Mouse (Mus musculus): ENCODE measurements around the gene Prss2. TPM values are rescaled to one million over a fixed set of nuclear protein-coding genes. Genes with fewer than 3 reads are reported as not detected.
"Not testable (repeated sequence)": the region's sequence is repeated elsewhere in the genome, so short reads cannot be mapped to it uniquely, and the experiment has no call there.

The Prss2 gene
- total RNA-seq, 2 experiments from 2014 or later, result not detected

DNA sequence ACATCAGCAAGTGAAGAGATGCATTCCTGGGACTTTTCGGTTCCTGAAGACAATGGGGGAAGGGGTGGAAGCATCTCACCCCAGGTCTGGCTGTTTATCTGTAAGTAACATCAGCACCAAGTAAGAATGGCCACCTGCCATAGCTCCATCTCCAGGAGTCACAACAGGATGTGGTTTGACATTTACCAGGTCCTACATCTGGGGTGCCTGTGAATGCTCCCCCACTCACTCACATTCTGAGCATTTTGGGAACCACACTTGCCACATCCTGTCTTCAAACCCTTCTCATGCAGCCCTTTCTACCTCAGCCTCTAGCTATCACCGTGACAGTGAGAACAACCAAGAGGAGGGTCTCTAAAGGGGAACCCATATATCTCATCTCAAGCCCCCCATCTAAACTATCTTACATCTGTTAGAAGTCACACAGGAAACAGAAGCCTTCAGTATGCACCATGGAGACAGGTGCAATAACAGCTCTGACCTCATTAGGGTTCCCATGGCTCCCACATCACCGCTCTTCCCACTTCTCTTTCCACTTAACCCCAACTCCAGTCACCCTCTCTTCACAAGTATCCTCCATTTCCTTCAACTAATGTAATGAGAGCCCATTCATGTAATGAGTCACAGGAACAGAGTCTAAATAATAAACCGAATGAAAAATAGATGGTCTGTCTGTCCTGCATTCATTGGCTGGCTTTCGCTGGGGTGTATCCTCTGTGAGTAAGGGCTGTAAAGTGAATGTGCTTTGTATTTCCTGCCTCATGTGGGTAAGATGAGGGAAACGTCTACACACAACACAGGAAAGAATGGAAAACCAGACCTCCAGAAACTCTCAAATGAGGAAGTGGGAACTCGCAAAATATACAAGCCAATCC lies 32.9 kb downstream of the Prss2 start:
- intact Hi-C loops (cut with DNase I), result no loop called here
- DNase-seq, result no peak

DNA sequence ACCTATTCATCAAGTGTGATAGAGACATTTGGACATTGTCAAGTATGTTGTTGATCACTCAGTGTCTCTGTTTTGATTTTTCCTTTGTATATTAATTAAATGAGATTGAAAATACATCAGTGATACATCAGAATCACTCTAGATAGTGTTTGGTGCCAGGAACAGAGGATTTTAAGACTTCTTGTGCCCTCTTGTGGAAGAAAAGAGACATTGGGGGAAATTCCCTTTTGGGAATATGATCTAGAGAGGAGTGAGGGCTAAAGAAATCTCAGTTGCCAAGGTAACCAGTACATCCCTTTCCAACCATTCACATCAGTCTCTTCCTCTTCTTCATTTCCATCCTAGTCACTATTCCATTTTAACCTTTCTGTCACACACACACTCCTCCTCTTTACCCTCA lies 34.8 kb downstream of the Prss2 start:
- DNase-seq, result no peak
- intact Hi-C loops (cut with DNase I), result no loop called here

- intact Hi-C loops (cut with DNase I), result no loop called here
- DNase-seq, result no peak
Measured at GRCm38 (mm10) chr6:41557468-41557867, 35.9 kb downstream of the Prss2 start.

- intact Hi-C loops (cut with DNase I), result no loop called here
Measured at GRCm38 (mm10) chr6:41558271-41558670, 36.7 kb downstream of the Prss2 start.

GRCm38 (mm10) chr6:41559331-41559730 lies 37.7 kb downstream of the Prss2 start:
- intact Hi-C loops (cut with DNase I), result no loop called here
- DNase-seq, result no peak

More at GRCm38 (mm10) chr6:41558271-41558670, 36.7 kb downstream of the Prss2 start:
- no peak for DNase-seq

DNA sequence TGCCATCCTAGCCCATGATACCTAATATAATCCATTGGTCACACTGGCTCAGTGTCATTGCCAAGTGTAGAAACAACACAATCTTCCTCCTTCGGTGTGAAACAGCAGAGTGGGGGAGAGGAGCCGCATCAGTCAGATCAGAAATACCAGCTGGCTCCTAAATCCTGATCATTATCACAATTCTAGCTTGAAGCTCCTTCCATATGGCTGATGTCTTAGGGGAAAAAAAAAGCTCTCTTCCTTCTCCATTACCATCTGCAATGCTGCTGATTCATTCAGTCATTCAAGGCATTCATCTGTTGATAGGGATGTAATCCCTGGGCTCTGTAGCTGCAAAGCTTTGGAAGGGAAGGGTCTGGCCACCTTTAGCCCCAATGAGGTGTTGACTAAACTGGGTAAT lies 38.7 kb downstream of the Prss2 start:
- no peak for DNase-seq
- intact Hi-C loops (cut with DNase I), result no loop called here

- intact Hi-C loops (cut with DNase I), result no loop called here
- DNase-seq, result no peak
Measured at GRCm38 (mm10) chr6:41562598-41562997, 41.0 kb downstream of the Prss2 start.

- intact Hi-C loops (cut with DNase I), result not testable (repeated sequence)
Measured at GRCm38 (mm10) chr6:41563104-41563951, 41.7 kb downstream of the Prss2 start.

DNA sequence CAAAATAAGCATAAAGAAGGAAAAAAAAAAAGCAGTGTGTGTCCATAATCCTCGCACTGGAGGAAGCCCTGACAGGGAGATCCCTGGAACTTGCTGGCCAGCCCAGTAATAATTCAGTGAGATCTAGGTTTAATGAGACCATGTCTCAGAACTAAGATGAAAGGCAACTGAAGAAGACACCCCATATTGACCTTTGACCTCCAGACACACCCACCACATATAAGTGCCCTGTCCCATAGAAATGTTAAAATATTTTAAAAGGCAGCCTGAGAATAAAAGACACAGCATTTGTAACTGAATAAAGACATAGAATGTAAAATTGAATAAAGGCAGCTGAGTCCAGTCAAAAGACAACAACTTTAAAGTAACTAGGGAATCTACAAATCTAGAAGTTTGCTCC lies 43.7 kb downstream of the Prss2 start:
- no peak for DNase-seq
- intact Hi-C loops (cut with DNase I), result no loop called here

More at GRCm38 (mm10) chr6:41563104-41563951, 41.7 kb downstream of the Prss2 start:
- not testable (repeated sequence) for DNase-seq

DNA sequence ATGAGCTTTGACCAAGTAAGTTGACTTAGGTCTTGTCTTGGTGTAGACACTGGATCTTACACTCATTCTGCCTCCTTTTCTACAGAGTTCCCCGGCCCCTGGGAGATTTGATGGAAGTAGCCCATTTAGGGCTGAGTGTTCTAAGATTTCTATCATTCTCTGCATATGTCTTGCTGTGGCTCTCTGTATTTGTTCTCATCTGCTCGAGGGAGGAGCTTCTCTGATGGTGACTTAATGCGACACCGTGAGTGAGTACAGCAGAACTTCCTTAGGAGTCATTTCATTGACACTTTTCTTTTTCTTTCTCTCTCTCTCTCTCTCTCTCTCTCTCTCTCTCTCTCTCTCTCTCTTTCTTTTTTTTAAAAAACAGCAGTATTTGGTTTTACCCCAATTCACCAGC lies 45.4 kb downstream of the Prss2 start:
- intact Hi-C loops (cut with DNase I), result no loop called here
- no peak for DNase-seq

- no peak for DNase-seq
- intact Hi-C loops (cut with DNase I), result no loop called here
Measured at GRCm38 (mm10) chr6:41569078-41569477, 47.5 kb downstream of the Prss2 start.

Other genes starting within 250 kb of the Prss2 start
- not detected for gene Try4, start 219.5 kb upstream of the Prss2 start, total RNA-seq (2021)
- not detected for gene Try5, start 204.9 kb upstream of the Prss2 start, total RNA-seq (2021)
- gene Try10, start 167.7 kb upstream of the Prss2 start, total RNA-seq (2021), result not detected
- gene Prss3, start 144.1 kb upstream of the Prss2 start, total RNA-seq (2021), result not detected
- not detected for gene Gm5771, start 129.4 kb upstream of the Prss2 start, total RNA-seq (2021)
- gene Gm10334, start 75.6 kb upstream of the Prss2 start, total RNA-seq (2021), result not detected
- not detected for gene Prss1, start 62.9 kb upstream of the Prss2 start, total RNA-seq (2021)
- 1 to 10 TPM; 2.7 to 6.6 TPM for gene Ephb6, start 83.7 kb downstream of the Prss2 start, total RNA-seq (2021)
- gene Trpv6, start 114.6 kb downstream of the Prss2 start, total RNA-seq (2021), result not detected
- not detected for gene Trpv5, start 159.0 kb downstream of the Prss2 start, total RNA-seq (2021)
- not detected for gene Llcfc1, start 162.6 kb downstream of the Prss2 start, total RNA-seq (2021)
- 1 to 10 TPM in 1 of 2 experiments, under 1 TPM in 1; 0.88 to 1.3 TPM for gene Kel, start 182.6 kb downstream of the Prss2 start, total RNA-seq (2021)

Measured in heart, postnatal 14 days (tissue).